Mouse (Mus musculus) right cerebral cortex, adult 2 months (tissue): ENCODE data around the gene Kifc5b.
A peak's percentile ranks its signal among the peaks of the same experiment; 100 is the strongest.
"Not testable (repeated sequence)": the region's sequence is repeated elsewhere in the genome, so short reads cannot be mapped to it uniquely, and the experiment has no call there.

Experiments used
- DNase-seq, 2 experiments: peaks; one replicate each; pipeline ENCODE4 v3.0.0; 2021 to 2022; ENCODE audit warnings: low spot score in 2 of 2

Gene Kifc5b

GRCm38 (mm10) chr17:26970221-26970620, 53.3 kb downstream of the Kifc5b start:
- DNase-seq, result peak in 1 of 2 experiments; percentile 4

GRCm38 (mm10) chr17:26971247-26971905, 54.5 kb downstream of the Kifc5b start:
- peak in 1 of 2 experiments; percentile 6 for DNase-seq

DNA sequence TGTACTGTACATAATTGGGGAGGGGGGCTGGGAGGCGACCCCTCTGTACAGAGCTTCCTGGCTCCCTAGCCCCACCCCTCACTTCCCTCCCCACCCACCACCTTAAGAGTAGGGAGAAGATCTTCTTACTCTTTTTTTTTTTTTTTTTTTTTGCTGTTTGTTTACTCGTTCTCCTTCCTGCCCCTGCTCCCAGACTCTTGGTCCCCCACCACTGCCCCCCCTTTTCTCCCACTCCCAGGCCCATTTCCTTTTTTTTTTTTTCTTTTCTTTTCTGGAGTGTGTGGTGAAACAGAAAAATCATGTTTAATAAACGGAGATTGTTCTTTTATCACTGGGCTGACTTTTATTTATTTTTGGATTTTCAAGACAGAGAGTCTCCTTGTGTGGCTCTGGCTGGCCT, 55.2 kb downstream of the Kifc5b start:
- DNase-seq, result no peak

DNA sequence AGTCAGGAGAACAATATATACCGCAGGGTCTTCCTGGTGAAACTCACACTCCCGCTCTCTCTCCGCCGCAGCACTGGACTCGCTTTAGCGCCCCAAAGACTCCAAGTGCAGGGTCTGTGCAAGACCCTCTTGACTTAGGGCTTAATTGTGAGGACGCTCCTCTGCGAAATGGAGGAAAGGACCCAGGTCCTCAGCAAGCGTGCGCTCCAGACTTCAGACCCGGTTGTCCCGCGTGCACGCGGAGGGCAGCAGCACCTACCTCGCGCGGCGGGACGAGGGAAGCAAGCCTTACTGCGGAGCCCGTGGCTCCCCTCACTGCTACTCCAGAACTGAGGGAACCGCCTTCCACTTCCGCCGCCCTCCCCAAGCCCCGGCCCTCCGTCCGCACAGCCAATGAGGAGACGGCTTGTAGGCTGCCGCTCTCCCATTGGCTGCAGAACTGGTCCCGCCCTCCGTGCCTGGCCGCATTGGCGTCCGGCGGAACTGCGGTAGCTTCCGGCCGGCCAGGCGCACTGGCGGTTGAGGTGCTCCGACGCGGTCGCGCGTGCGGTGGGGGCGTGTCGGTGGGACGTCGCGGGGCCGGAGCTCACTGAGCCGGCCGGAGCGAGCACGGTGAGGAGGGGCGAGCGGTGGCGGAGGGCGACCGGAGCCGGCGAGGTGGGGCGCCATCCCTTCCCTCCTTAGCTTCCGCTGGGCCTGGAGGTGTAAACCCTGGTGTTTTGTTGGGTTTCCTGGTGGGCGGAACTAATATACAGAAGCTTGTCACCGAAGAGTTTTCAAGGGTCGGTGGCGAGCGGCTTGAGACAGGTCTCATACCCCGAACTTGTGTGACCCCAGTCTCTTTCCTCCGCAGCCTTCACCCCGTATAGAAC, 56.0 kb downstream of the Kifc5b start, which contains the start of gene Zbtb9:
TSS of gene Zbtb9 (plus strand) at position 465 of the 872 bp plus-strand sequence.
- peak; percentile 94 to 97 for DNase-seq

DNA sequence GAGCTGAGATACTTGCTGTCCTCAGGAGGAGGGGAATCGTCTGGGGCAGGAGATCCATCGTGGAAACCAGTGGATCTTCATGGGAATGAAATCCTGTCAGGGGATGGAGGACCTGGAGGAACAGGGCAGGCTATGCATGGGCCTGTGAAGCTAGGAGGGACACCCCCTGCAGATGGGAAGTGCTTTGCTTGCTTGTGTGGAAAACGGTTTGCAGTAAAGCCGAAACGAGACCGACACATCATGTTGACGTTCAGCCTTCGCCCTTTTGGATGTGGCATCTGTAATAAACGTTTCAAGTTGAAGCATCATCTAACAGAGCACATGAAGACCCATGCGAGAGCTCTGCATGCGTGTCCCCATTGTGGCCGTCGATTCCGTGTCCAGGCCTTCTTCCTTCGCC, 57.7 kb downstream of the Kifc5b start:
- DNase-seq, result no peak

DNA sequence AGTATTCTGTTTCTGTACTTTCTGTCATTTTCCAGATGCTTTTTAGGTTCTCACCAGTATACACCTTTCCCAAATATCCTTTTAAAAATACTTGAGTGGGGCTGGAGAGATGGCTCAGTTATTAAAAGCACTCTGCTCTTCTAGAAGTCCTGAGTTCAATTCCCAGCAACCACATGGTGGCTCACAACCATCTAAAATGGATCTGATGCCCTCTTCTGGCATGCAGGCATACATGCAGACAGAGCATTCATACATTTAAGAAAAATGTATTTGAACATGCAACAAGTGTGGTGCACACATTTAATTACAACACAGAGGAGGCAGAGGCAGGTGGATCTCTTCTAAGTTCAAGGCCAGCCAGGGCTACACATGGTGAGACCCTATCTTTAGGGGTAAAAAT, 58.5 kb downstream of the Kifc5b start:
- no peak for DNase-seq

DNA sequence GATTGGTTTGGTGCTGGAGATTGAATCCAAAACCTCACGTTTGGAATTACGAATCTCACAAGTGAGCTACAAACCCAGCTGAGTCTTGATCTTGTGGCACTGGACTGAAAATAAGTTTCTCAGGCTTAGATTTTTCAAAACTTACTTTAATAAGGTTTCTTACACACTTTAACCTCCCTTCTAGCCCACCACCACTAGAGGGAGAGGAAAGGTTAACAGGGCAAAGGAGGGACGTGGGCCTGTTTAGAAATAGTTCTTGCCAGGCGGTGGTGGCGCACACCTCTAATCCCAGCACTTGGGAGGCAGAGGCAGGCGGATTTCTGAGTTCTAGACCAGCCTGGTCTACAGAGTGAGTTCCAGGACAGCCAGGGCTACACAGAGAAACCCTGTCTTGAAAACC, 60.5 kb downstream of the Kifc5b start:
- not testable (repeated sequence) for DNase-seq

GRCm38 (mm10) chr17:26979426-26979825, 62.5 kb downstream of the Kifc5b start:
- no peak for DNase-seq

DNA sequence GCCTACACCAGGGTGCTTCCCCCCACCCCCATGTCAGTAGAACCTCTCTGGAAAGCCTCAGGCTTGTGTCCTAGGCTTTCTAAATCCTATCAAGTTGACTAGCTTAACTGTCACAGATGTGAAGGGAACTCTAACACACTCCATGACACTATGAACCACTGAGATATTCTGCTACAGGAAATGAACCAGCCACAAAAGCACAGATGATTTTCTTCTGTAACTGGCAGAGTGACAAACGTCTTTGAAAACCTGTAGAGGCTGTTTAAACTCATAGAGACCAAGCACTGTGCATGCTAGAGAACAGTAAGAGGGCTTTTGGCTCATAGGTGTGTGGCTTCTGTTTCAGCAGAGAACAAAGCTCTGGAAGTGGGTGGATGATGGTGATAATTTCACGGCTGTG, 64.2 kb downstream of the Kifc5b start:
- DNase-seq, result no peak
